Mouse (Mus musculus) hindlimb bud, embryonic 11.5 days (tissue): ENCODE measurements at regions not wholly inside any gene's neighbourhood (a gene's known extent, or its start where the extent isn't known, plus 50 kb on each side); places are given as distances from the start of the nearest gene placed in this dataset.

ENCODE experiments used
- DNase-seq: peaks from one replicate; pipeline ENCODE4 v3.0.0-alpha.2; 2012; ENCODE audit warnings: low read depth, low spot score; ENCODE audit errors: extremely low spot score

- DNase-seq, result no peak
Observed at GRCm38 (mm10) chr6:101596995-101597394, 219.3 kb upstream of the Pdzrn3 start.

GRCm38 (mm10) chr6:101593782-101594641 lies 216.3 kb upstream of the Pdzrn3 start:
- no peak for DNase-seq

- DNase-seq, result no peak
Observed at GRCm38 (mm10) chr6:101585871-101586270, 208.2 kb upstream of the Pdzrn3 start.

DNA sequence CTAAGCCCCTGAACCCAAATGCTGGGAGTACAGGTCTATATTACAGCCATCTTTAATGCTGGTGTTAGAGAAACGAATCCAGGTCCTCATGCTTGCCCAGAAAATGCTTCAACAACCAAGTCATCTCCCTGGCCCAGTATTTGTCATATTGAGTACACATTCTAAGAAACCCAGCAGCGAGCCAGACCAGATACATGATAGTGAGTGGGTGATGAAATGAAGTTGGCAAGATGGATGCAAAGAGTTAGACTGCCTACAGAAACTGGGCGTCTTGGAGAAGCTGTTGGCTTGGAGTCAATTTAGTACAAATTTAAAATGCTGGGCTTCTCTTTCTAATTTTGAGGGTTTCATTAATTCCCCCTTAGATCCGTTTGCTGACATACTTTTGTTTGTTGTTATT lies 203.1 kb upstream of the Pdzrn3 start:
- no peak for DNase-seq

DNA sequence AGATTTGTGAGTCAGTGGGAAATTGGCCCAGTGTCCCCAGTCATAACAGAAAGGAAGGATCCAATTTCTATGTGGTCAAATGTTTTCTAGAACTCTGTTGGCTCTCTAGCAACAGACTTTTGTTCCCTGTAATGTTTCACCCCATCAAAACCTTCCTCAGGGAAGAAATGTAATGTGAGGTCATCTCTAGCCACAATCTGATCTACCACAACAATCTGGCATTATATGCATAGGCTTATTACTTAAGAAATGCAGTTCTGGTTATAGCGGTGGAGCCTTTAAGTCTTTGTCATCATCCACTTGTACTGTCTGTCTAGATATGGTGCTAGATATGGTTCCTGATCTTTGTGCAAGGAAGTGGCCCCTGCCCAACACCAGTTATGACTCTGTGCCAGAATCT lies 178.4 kb upstream of the Pdzrn3 start:
- DNase-seq, result no peak

- peak; percentile 31 for DNase-seq
Observed at GRCm38 (mm10) chr6:101554965-101555604, 177.4 kb upstream of the Pdzrn3 start.

- DNase-seq, result no peak
Observed at GRCm38 (mm10) chr6:101550501-101551268, 173.0 kb upstream of the Pdzrn3 start.

GRCm38 (mm10) chr6:101537581-101537980 lies 159.9 kb upstream of the Pdzrn3 start:
- no peak for DNase-seq

DNA sequence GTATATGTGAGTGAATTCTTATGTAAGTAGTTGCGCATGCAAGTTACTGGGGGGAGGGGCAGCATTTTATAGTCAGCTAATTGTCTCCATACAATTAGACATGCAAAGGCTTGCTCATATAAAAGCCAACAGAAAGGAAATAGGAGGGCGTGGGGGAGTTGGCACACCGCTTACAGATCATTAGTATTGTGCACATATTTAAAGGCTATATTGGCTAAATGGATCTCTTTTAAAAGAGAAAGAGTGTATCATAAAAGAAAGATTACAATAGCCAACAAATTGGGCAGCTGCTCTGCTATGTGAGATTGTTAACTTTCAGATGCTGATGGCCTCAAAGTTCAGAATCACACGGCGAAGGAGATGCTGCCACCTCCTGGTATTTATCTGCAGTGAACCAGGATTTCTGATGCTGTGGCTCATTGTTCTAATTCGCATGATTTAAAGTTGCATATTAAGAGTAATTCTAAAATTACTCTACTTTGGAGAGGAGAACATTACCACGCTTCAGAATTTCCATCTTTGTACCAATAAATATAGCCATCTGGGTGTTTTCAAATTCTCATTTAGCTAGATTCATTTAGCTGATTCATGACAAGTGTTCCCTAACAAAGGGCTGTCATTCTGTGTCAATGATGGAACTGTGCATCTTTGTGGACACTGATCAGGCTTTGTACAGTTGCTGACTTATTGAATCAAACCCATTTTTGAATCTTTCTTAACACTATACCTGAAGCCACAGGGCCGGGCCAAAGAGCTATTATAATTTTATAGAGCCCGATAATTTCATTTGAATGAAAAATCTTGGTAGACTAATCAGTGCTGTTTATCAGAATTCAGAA lies 156.7 kb upstream of the Pdzrn3 start:
- DNase-seq, result peak; percentile 14

DNA sequence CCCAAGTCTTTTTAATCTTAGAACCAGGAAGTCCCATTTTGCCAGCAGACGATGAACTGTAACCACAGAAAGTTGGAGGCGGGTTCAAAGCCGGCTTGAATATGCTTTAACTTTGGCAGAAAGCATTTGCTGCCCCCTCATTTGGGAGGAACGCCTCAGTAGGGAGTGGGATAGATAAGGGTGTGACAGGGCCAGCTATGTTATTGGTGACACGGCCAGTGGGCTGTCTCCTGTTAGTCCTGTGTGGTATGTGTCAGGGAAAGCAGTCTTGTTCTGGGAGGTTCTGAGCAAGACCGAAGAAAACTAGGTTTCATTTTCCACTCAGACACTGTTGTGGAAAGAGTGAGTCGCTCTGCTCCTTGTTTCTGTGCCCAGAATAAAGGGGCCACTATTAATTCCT lies 154.7 kb upstream of the Pdzrn3 start:
- no peak for DNase-seq

- no peak for DNase-seq
Observed at GRCm38 (mm10) chr6:101531914-101532313, 154.2 kb upstream of the Pdzrn3 start.

DNA sequence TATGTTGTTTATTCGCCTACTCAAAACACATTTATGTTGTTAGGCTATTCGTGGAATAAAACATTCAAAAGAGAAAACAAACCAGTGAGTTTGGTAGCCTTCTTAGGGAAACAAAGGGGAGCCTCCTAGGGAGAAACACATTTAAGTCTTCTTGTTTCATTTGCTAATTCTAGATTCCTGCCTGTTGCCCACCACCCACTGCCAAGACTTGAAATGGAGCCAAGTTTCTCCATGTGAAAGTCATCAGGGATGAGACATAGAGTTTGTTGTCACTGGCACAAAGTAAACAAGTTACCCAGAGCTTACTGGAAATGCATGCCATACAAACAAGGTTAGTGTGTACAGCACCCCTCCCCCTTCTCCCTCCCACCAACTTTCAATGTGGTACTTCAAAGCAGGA lies 147.4 kb upstream of the Pdzrn3 start:
- DNase-seq, result no peak

DNA sequence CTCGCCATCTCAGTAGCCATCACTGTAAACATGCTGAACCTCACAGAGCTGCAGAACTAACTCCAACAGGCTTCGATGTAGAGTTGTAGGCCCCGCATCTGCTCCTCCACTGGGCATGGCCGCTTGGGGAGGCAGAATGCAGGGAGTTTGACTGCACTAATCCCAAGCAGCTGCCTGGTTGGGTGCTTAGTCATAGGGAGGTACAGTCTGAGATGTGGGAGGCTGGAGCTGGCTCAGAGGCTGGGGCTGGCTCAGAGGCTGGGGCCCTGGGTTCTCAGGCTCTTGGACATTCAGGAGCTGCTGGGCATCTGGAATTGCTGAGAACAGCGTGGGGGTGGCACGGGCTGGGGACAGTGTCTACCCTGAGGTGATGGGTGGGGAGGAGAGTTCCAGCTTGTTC lies 143.6 kb upstream of the Pdzrn3 start:
- DNase-seq, result no peak

DNA sequence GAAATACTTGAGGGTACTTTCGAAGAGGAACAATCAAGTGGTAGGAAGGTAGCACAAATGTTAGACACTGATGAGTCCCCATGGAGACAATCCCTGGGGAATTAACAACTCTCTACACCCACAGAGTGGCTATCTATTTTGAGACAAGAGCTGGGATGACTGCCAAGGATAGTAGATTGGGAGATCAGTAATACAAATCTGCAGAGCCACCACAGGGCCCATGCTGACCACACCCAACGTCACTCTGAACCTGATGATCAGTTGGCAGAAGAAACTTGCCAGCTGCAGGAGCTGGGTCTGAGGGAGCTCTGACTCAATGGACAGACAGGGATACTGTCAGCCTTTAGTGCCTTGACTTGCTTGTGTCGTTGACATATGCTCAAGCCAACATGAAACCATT lies 143.1 kb upstream of the Pdzrn3 start:
- DNase-seq, result no peak

GRCm38 (mm10) chr6:101518904-101519701 lies 141.4 kb upstream of the Pdzrn3 start:
- no peak for DNase-seq

DNA sequence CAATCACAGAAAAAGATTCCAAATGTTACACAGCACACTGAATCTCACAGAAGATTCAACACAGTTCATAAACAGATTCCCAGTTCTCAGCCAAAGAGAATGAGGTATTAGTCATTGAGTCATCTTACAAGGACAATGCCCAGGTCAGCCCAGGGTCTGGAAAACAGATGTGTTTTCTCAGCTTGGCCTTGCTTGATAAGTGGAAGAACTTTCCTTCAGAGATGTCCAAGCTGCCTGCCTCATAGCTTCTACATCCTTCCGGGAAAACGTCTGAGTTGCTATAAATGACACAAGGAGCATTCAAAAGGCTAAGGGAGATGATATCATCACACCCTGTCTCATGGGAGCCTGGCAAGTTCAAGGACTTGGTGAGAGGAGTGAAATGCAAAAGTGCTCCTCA lies 139.9 kb upstream of the Pdzrn3 start:
- no peak for DNase-seq

DNA sequence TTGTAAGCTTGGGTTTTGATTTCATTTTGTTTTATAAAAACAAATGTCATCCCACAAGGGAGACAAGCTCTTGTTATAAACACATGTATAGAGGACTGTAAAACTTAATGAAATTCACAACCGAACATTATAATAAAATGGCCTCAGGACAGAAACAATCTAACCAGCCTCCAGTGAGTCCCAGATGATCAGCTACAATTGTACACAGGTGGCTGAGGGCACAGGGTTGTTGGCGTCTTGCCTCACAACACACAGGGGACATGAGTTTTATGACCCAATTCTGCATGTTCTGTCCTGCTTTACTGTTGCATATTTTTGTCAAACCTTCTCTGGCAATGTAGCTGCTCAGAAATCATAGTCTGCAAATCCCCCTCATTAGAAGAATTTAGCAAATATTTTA lies 136.0 kb upstream of the Pdzrn3 start:
- no peak for DNase-seq

GRCm38 (mm10) chr6:101502149-101502548 lies 124.5 kb upstream of the Pdzrn3 start:
- DNase-seq, result no peak

DNA sequence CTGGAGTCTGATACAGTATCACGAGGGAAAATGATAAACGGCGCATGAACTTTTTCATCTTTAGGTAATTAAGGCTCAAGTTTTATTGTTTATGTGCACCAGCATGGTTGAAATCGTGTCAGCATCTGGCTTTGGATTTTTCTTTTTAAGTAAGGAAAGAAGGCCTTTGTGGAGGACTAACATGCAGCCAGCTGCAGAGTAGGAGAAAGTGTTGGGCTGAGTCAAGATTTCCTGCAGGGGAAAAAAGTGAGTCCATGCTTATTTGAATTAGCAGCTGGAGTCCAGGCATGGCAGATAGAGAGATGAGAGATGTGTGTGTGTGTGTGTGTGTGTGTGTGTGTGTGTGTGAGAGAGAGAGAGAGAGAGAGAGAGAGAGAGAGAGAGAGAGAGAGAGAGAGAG lies 124.0 kb upstream of the Pdzrn3 start:
- DNase-seq, result no peak

- no peak for DNase-seq
Observed at GRCm38 (mm10) chr6:101500202-101500601, 122.5 kb upstream of the Pdzrn3 start.
